Mouse (Mus musculus): ENCODE measurements around the gene Lrch3.
"Not testable (repeated sequence)": the region's sequence is repeated elsewhere in the genome, so short reads cannot be mapped to it uniquely, and the experiment has no call there.

The Lrch3 gene

DNA sequence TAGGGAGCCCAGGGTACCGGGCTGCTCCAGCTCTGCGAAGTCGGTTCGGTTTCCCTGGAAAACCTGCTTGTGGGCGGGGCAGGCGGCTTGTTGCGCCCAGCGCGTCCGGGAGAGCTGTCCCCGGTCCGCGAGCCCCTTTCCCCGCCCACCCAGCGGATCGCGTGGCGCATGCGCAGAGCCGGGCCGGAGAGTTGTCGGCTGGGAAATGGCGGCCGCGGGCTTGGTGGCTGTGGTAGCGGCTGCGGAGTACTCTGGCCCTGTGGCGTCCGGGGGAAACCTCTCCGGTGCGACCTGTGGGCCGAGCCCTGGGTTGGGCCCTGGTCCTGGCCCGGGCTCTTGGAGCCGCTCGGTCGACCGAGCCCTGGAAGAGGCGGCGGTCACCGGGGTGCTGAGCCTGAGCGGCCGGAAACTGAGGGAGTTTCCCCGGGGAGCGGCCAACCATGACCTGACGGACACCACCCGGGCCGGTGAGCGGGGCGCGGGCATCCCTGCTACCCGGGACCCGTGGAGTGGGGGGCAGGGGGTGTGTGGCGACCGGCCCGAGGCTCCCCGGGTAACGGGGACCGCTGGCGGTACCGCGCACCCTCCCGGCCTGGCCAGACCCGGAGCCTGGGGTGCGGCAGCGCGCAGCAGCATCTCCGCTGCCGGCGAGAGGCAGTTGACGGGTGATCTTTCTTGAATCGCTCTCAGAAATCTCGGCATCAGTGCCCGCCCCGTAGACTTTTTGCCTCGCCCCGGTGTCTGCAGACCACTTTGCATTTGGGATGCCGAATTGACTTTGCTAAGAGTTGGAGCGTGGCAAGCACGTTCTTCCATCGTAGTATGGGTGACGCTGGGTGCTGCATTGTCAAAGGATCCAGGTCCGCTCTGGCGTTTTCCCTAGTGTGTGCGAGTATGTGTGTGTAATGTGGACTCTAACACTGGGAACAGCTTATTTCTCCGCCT is at the start of gene Lrch3:
Gene Lrch3 (plus strand): TSS at position 164 of the 945 bp plus-strand sequence.
- peak; percentile 94 for DNase-seq (ENCODE audit: low spot score)

- no peak for DNase-seq (ENCODE audit: low spot score)
Observed at GRCm38 (mm10) chr16:32865401-32865800, 48.5 kb upstream of the Lrch3 start.

- DNase-seq (ENCODE audit: low spot score) = no peak
Observed at GRCm38 (mm10) chr16:32866713-32867112, 47.2 kb upstream of the Lrch3 start.

- DNase-seq (ENCODE audit: low spot score) = peak; percentile 72
Observed at GRCm38 (mm10) chr16:32867919-32868552, 45.9 kb upstream of the Lrch3 start.

- no peak for DNase-seq (ENCODE audit: low spot score)
Observed at GRCm38 (mm10) chr16:32870231-32870630, 43.7 kb upstream of the Lrch3 start.

DNA sequence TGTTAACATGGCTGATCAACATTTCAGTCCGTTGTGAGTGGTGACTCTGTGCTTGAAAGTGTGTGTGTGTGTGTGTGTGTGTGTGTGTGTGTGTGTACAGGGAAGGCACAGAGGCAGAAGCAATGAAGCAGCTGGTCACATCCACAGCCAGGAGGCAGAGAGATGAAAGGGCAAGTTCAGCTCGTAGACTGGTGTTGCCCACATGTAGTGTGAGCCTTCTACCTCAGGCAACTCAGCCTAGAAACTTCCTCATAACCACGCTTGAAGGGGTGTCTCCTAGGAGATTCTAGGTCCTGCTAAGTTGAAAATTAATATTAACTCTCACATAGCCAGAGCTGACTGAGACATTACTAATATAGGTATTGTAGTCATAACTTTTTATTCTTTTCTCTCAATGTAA is 40.5 kb upstream of the Lrch3 start:
- no peak for DNase-seq (ENCODE audit: low spot score)

GRCm38 (mm10) chr16:32875281-32875680 is 38.6 kb upstream of the Lrch3 start:
- DNase-seq (ENCODE audit: low spot score) = not testable (repeated sequence)

DNA sequence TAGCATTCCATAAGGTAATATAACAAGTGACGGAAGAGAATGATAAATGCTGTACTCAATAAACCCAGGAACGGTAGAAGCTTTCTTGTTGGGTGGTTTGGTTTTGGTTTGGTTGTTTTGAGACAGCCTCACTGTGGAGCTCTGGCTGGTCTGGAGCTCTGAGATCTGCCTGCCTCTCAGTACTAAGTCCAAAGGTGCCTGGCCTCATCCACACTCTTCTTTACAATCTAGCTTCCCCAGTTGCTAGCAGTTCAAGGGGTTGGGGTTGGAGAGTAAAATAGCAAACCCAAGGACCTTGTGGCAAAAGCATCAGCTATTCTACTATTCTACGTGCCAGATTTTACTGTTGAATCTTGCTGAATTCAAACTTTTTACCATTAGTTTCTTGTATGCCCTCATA is 38.1 kb upstream of the Lrch3 start:
- DNase-seq (ENCODE audit: low spot score) = no peak

GRCm38 (mm10) chr16:32876831-32877230 is 37.1 kb upstream of the Lrch3 start:
- DNase-seq (ENCODE audit: low spot score) = no peak

DNA sequence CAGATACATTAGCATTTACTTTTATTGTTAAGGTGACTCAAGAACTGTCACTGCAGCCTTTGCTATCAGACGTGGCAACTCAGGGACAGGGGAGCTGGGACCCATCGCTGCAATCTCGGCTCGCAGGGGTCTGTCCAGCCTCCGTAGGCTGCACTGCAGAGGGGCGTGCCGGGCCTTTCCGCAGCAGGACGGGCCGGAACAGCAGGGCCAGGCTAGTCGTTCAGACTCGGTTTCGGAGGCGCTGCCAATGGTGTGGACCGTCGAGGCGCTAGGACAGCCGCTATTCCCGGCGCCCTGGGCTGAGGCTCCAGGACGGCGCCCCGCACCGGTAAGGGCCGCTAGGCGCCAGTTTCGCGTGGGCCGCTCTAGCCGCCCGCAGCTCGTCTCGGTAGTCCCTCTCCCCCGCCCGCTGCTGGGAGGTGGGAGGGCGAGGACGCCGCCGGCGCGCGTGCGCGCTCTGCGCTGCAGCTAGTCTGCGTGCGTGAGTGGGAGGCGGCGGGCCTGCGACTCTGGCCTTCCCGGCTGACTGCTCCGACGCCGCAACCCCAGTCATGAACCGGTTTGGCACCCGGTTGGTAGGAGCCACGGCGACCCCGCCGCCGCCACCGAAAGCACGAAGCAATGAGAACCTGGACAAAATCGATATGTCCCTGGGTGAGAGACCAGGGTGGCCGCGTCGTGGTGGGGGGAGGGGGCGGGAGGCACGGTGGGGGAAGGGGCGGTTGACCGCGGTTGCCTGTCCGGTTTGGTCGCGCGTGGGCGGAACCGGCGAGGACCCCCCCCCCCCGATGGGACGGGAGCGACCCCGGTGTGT is 36.4 kb upstream of the Lrch3 start, which contains the start of the genes Fyttd1 and Rubcn:
Gene Fyttd1 (plus strand): TSS at position 158 of the 814 bp plus-strand sequence.
Gene Rubcn (minus strand): TSS at position 424 of the 814 bp plus-strand sequence.
- peak; percentile 89 for DNase-seq (ENCODE audit: low spot score)

DNA sequence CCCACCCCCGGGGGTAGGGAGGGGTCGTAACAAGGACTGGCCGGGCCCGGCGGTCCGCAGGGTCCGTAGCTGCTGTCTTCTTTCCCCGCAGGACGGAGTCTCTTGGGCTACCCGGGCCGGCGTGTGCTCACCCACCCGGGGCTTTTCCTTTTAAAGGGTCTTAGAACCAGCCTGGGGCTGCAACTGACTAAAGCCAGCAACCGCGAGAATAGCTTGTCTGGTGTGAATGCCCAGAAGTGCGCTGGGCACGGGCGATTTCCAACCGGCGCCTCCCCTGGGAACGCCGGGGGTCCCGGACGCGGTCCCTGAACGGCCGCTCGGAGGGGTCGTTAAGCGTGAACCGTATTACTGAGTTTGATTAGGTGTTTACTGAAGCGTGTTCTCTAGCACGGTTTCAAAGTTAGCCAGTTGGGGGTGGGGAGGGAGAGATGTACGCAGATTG is 35.7 kb upstream of the Lrch3 start:
- DNase-seq (ENCODE audit: low spot score) = no peak

GRCm38 (mm10) chr16:32878972-32879926 is 34.7 kb upstream of the Lrch3 start:
- no peak for DNase-seq (ENCODE audit: low spot score)

GRCm38 (mm10) chr16:32881538-32881937 is 32.4 kb upstream of the Lrch3 start:
- DNase-seq (ENCODE audit: low spot score) = no peak

DNA sequence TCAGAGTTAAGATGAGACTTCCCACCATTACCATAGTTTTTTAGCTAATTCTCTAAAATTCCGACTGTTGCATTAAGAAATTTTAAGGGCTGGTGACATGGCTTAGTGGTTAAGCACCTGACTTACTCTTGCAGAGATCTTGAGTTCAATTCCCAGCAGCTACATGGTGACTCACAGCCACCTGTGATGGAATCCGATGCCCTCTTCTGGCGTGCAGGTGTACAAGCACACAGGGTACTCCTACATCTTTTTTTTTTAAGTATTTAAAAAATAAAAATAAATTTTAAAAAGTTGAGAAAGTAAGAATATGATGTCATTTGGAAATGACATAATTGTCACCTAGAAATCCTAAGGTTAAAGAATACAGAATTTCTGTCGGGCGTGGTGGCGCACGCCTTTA is 25.9 kb upstream of the Lrch3 start:
- DNase-seq (ENCODE audit: low spot score) = no peak

DNA sequence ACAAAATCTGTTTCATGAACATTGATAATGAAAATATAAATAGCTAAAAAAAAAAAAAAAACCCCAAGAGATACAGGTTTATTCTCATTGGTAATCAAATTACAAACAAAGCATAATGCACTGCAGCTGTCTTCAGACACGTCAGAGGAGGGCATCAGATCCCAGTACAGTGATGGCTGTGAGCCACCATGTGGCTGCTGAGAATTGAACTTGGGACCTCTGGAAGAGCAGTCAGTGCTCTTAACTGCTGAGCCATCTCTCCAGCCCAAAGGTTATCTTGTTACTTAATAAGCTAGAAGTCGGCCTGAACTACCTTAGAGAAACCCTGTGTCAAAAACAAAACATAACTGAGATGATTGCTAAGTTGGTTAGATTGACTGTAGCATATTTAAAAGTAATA is 24.0 kb upstream of the Lrch3 start:
- no peak for DNase-seq (ENCODE audit: low spot score)

GRCm38 (mm10) chr16:32896126-32896525 is 17.8 kb upstream of the Lrch3 start:
- DNase-seq (ENCODE audit: low spot score) = no peak

DNA sequence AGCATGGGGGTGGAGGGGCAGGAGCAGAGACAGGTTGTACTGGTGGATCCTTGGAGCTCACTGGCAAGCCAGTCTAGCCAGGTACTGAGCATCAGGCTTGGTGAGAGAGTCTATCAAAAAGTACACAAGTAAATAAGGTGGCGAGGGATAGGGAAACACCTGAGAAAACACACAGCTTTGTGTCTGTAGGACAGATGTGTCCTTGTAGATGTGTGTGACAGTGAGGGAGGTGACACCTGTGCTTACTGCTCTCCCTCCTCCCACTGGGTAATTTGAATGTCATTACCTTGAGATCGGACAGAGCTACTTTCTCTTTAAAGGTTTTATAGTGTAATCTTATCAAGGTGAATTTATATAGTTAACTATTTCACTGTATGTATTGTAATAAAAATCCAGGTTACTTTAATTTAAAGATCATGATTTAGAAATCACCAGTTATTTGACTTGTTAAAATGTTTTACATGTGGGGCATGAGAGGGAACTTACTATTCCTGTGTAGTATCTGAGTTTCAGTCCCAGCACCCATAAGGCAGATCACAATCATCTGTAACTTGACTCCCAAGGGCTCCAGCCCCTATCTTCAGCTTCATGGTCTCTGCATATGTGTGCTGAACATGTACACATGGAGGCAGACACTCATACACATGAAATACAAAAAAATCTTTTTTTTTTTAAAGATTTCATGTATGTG is 12.4 kb upstream of the Lrch3 start:
- no peak for DNase-seq (ENCODE audit: low spot score)

DNA sequence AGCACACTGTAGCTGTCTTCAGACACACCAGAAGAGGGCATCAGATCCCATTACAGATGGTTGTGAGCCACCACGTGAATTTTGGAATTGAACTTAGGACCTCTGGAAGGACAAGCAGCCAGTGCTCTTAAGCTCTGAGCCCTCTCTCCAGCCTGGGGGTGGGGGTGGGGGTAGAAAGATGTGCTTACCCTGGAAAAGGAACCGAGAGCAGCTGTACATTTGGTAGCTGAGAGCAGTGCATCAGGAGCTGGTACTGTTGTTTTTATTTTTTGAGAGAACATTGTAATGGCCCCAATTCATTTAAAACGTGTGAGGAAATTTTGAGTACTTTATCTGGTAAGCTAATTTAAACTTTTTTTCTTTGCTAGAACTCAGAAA is 11.9 kb upstream of the Lrch3 start:
- DNase-seq (ENCODE audit: low spot score) = no peak

DNA sequence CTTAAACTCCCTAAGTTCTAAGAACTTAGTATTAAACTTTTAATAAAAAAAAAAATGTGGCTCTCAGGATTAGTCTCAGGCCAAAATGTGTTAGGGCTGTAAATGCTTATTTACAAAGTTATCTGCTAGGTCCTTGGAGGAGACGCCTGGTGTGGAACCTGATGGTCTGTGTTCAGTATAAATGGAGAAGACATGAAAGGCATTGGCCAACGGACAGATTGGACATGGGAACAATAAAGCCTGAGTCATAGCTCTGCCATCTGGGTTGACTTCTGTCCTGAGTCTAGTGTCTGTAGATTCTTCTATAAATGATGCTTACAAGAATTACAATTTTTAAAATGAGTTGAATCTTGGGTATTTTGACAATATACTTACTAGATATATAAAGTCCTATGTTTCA is 7.7 kb upstream of the Lrch3 start:
- no peak for DNase-seq (ENCODE audit: low spot score)

GRCm38 (mm10) chr16:32906727-32907126 is 7.2 kb upstream of the Lrch3 start:
- no peak for DNase-seq (ENCODE audit: low spot score)

All from spleen, adult 12 weeks (tissue).